Mouse (Mus musculus) retina, embryonic 14.5 days (tissue): ENCODE results near the gene Nek8.
"Not testable (repeated sequence)": the region's sequence is repeated elsewhere in the genome, so short reads cannot be mapped to it uniquely, and the experiment has no call there.

Experiments
- DNase-seq: peaks from one replicate; pipeline ENCODE4 v3.0.0-alpha.2; 2015; ENCODE audit warnings: low spot score

The Nek8 gene

GRCm38 (mm10) chr11:78140665-78141064 lies 35.8 kb downstream of the Nek8 start:
- DNase-seq, result no peak

GRCm38 (mm10) chr11:78138023-78138422 lies 38.5 kb downstream of the Nek8 start:
- DNase-seq, result no peak

- no peak for DNase-seq
Measured at GRCm38 (mm10) chr11:78137584-78137983, 38.9 kb downstream of the Nek8 start.

GRCm38 (mm10) chr11:78136132-78136531 lies 40.3 kb downstream of the Nek8 start:
- no peak for DNase-seq

GRCm38 (mm10) chr11:78135314-78135713 lies 41.2 kb downstream of the Nek8 start:
- DNase-seq, result not testable (repeated sequence)

- DNase-seq, result no peak
Measured at GRCm38 (mm10) chr11:78134344-78134743, 42.1 kb downstream of the Nek8 start.

GRCm38 (mm10) chr11:78133915-78134314 lies 42.6 kb downstream of the Nek8 start:
- DNase-seq, result no peak

GRCm38 (mm10) chr11:78129458-78129857 lies 47.0 kb downstream of the Nek8 start:
- peak; percentile 10 for DNase-seq

GRCm38 (mm10) chr11:78126739-78127138 lies 49.7 kb downstream of the Nek8 start:
- no peak for DNase-seq

GRCm38 (mm10) chr11:78125691-78126090 lies 50.8 kb downstream of the Nek8 start:
- no peak for DNase-seq

- no peak for DNase-seq
Measured at GRCm38 (mm10) chr11:78123782-78124181, 52.7 kb downstream of the Nek8 start.

GRCm38 (mm10) chr11:78122815-78123214 lies 53.7 kb downstream of the Nek8 start:
- DNase-seq, result no peak

GRCm38 (mm10) chr11:78121176-78121575 lies 55.3 kb downstream of the Nek8 start:
- DNase-seq, result no peak

GRCm38 (mm10) chr11:78119898-78120297 lies 56.6 kb downstream of the Nek8 start:
- DNase-seq, result no peak

GRCm38 (mm10) chr11:78118467-78118866 lies 58.0 kb downstream of the Nek8 start:
- no peak for DNase-seq

- peak; percentile 17 for DNase-seq
Measured at GRCm38 (mm10) chr11:78116146-78116410, 60.4 kb downstream of the Nek8 start.
